Mouse (Mus musculus) MEL (cell line): ENCODE data around the gene Nek8. TPM values are rescaled to one million over a fixed set of nuclear protein-coding genes. Genes with fewer than 3 reads are reported as not detected.

Experiments
- DNase-seq: peaks from one replicate; pipeline ENCODE4 v3.0.0; 2011; ENCODE audit warnings: low read depth, low spot score
- H3K27ac ChIP-seq: 2 replicates; pipeline ENCODE4 v1.5.1; 2012; ENCODE audit warnings: low read depth, mild to moderate bottlenecking, control low read depth, low read length, moderate library complexity; ENCODE audit not compliant: control insufficient read depth
- H3K27me3 ChIP-seq, 2 experiments: fragments of 150-350 bp in 1 of 2; sonication (generic) in 1 of 2; 2 replicates each; pipeline ENCODE4 v1.6.1; 2012; ENCODE audit warnings: low read length in 2 of 2, mild to moderate bottlenecking in 2 of 2, improper control_type of control experiment in 1 of 2, moderate library complexity in 1 of 2; ENCODE audit not compliant: insufficient read depth in 2 of 2, control insufficient read depth in 1 of 2
- H3K36me3 ChIP-seq, 2 experiments: 2 replicates each; pipeline ENCODE4 v1.6.1; 2012 to 2014; ENCODE audit warnings: low read length in 2 of 2, improper control_type of control experiment in 1 of 2, inconsistent platforms in 1 of 2, mild to moderate bottlenecking in 1 of 2; ENCODE audit not compliant: insufficient read depth in 2 of 2, control insufficient read depth in 1 of 2
- H3K4me1 ChIP-seq, 2 experiments: fragments of 150-350 bp in 1 of 2; sonication (generic) in 1 of 2; 2 replicates each; pipeline ENCODE4 v1.6.1; 2012; ENCODE audit warnings: low read length in 2 of 2, improper control_type of control experiment in 1 of 2, mild to moderate bottlenecking in 1 of 2; ENCODE audit not compliant: insufficient read depth in 2 of 2, control insufficient read depth in 1 of 2
- H3K4me3 ChIP-seq, 2 experiments: fragments of 150-350 bp in 1 of 2; sonication (generic) in 1 of 2; 2 replicates each; pipeline ENCODE4 v1.5.1; 2012; ENCODE audit warnings: low read depth in 2 of 2, low read length in 2 of 2, mild to moderate bottlenecking in 2 of 2, moderate library complexity in 2 of 2, control low read depth in 1 of 2, improper control_type of control experiment in 1 of 2; ENCODE audit not compliant: control insufficient read depth in 1 of 2, insufficient read depth in 1 of 2
- H3K79me2 ChIP-seq: 2 replicates; pipeline ENCODE4 v1.6.1; 2012; ENCODE audit warnings: mild to moderate bottlenecking, low read length, moderate library complexity; ENCODE audit not compliant: control insufficient read depth, poor library complexity, insufficient read depth
- H3K9ac ChIP-seq: 2 replicates; pipeline ENCODE4 v1.6.1; 2012; ENCODE audit warnings: low read depth, mild to moderate bottlenecking, control low read depth, low read length, moderate library complexity; ENCODE audit not compliant: control insufficient read depth, poor library complexity, severe bottlenecking
- H3K9me3 ChIP-seq: fragments of 150-350 bp; sonication (generic); replicated peaks from 2 replicates; pipeline ENCODE4 v1.6.1; 2012; ENCODE audit warnings: mild to moderate bottlenecking, low read length, improper control_type of control experiment, moderate library complexity; ENCODE audit not compliant: insufficient read depth
- CHD1 ChIP-seq: IDR thresholded peaks from 2 replicates; pipeline ENCODE4 v1.6.1; 2012; ENCODE audit warnings: low read depth, mild to moderate bottlenecking, inconsistent platforms, low read length, improper control_type of control experiment
- E2F4 ChIP-seq: IDR thresholded peaks from 2 replicates; pipeline ENCODE4 v1.6.1; 2011; ENCODE audit warnings: low read depth, low read length, improper control_type of control experiment, borderline replicate concordance
- ELF1 ChIP-seq: IDR thresholded peaks from 2 replicates; pipeline ENCODE4 v1.6.1; 2014; ENCODE audit warnings: low read depth, mild to moderate bottlenecking, inconsistent platforms, low read length, improper control_type of control experiment, moderate library complexity
- ETS1 ChIP-seq: IDR thresholded peaks from 2 replicates; pipeline ENCODE4 v1.6.1; 2012; ENCODE audit warnings: low read depth, mild to moderate bottlenecking, inconsistent platforms, low read length, improper control_type of control experiment, moderate library complexity
- GABPA ChIP-seq: IDR thresholded peaks from 2 replicates; pipeline ENCODE4 v1.6.1; 2012; ENCODE audit warnings: low read depth, mild to moderate bottlenecking, inconsistent platforms, low read length, improper control_type of control experiment, moderate library complexity
- GATA1 ChIP-seq: IDR thresholded peaks from 2 replicates; pipeline ENCODE4 v1.6.1; 2011; ENCODE audit warnings: low read depth, low read length, improper control_type of control experiment
- HCFC1 ChIP-seq: IDR thresholded peaks from 2 replicates; pipeline ENCODE4 v1.6.1; 2012; ENCODE audit warnings: low read depth, mild to moderate bottlenecking, inconsistent platforms, low read length, improper control_type of control experiment, moderate library complexity
- JUND ChIP-seq: IDR thresholded peaks from 2 replicates; pipeline ENCODE4 v1.6.1; 2011; ENCODE audit warnings: low read depth, mild to moderate bottlenecking, improper control_type of control experiment, low read length
- KAT2A ChIP-seq: conservative IDR thresholded peaks from 2 replicates; pipeline ENCODE4 v1.6.1; 2012; ENCODE audit warnings: low read depth, low read length, improper control_type of control experiment, inconsistent platforms
- MAZ ChIP-seq: IDR thresholded peaks from 2 replicates; pipeline ENCODE4 v1.6.1; 2012; ENCODE audit warnings: low read depth, mild to moderate bottlenecking, inconsistent platforms, low read length, improper control_type of control experiment
- MEF2A ChIP-seq: IDR thresholded peaks from 2 replicates; pipeline ENCODE4 v1.6.1; 2014; ENCODE audit warnings: low read depth, mild to moderate bottlenecking, inconsistent platforms, low read length, improper control_type of control experiment; ENCODE audit not compliant: poor library complexity, insufficient replicate concordance, severe bottlenecking; ENCODE audit errors: extremely low read depth
- MXI1 ChIP-seq: IDR thresholded peaks from 2 replicates; pipeline ENCODE4 v1.6.1; 2011; ENCODE audit warnings: mild to moderate bottlenecking, low read depth, low read length, improper control_type of control experiment
- MYB ChIP-seq: IDR thresholded peaks from 2 replicates; pipeline ENCODE4 v1.6.1; 2011; ENCODE audit warnings: mild to moderate bottlenecking, low read depth, low read length, improper control_type of control experiment
- MYC ChIP-seq: IDR thresholded peaks from 2 replicates; pipeline ENCODE4 v1.6.1; 2011; ENCODE audit warnings: low read depth, mild to moderate bottlenecking, low read length, improper control_type of control experiment, moderate library complexity
- NRF1 ChIP-seq: IDR thresholded peaks from 2 replicates; pipeline ENCODE4 v1.6.1; 2014; ENCODE audit warnings: low read depth, mild to moderate bottlenecking, inconsistent platforms, low read length, improper control_type of control experiment, moderate library complexity; ENCODE audit not compliant: poor library complexity, insufficient read depth, severe bottlenecking
- POLR2A ChIP-seq, 2 experiments: IDR thresholded peaks; 2 replicates each; pipeline ENCODE4 v1.6.1; 2011 to 2012; ENCODE audit warnings: low read length in 2 of 2, mild to moderate bottlenecking in 2 of 2, control low read depth in 1 of 2, improper control_type of control experiment in 1 of 2, low read depth in 1 of 2, moderate library complexity in 1 of 2; ENCODE audit not compliant: control insufficient read depth in 1 of 2, insufficient read depth in 1 of 2, poor library complexity in 1 of 2
- RAD21 ChIP-seq: IDR thresholded peaks from 2 replicates; pipeline ENCODE4 v1.6.1; 2011; ENCODE audit warnings: mild to moderate bottlenecking, low read depth, low read length, improper control_type of control experiment
- RCOR1 ChIP-seq: IDR thresholded peaks from 2 replicates; pipeline ENCODE4 v1.6.1; 2012; ENCODE audit warnings: low read depth, mild to moderate bottlenecking, inconsistent platforms, low read length, improper control_type of control experiment
- SIN3A ChIP-seq: IDR thresholded peaks from 2 replicates; pipeline ENCODE4 v1.6.1; 2012; ENCODE audit warnings: low read length, improper control_type of control experiment, inconsistent platforms
- TAL1 ChIP-seq: IDR thresholded peaks from 2 replicates; pipeline ENCODE4 v1.6.1; 2012; ENCODE audit warnings: mild to moderate bottlenecking, inconsistent platforms, low read length, moderate library complexity, mixed read lengths
- TCF12 ChIP-seq: IDR thresholded peaks from 2 replicates; pipeline ENCODE4 v1.6.1; 2014; ENCODE audit warnings: low read depth, mild to moderate bottlenecking, inconsistent platforms, low read length, improper control_type of control experiment, moderate library complexity
- UBTF ChIP-seq: IDR thresholded peaks from 2 replicates; pipeline ENCODE4 v1.6.1; 2012; ENCODE audit warnings: low read depth, mild to moderate bottlenecking, inconsistent platforms, low read length, improper control_type of control experiment, moderate library complexity, borderline replicate concordance; ENCODE audit not compliant: insufficient read depth
- USF2 ChIP-seq, 2 experiments: IDR thresholded peaks; 2 replicates each; pipeline ENCODE4 v1.6.1; 2011 to 2012; ENCODE audit warnings: improper control_type of control experiment in 2 of 2, low read length in 2 of 2, borderline replicate concordance in 1 of 2, inconsistent platforms in 1 of 2, low read depth in 1 of 2, mild to moderate bottlenecking in 1 of 2; ENCODE audit not compliant: insufficient read depth in 1 of 2
- ZC3H11A ChIP-seq: IDR thresholded peaks from 2 replicates; pipeline ENCODE4 v1.6.1; 2012; ENCODE audit warnings: low read depth, mild to moderate bottlenecking, inconsistent platforms, low read length, improper control_type of control experiment
- ZKSCAN1 ChIP-seq: IDR thresholded peaks from 2 replicates; pipeline ENCODE4 v1.6.1; 2012; ENCODE audit warnings: low read depth, mild to moderate bottlenecking, inconsistent platforms, low read length, improper control_type of control experiment, moderate library complexity
- ZMIZ1 ChIP-seq: IDR thresholded peaks from 2 replicates; pipeline ENCODE4 v1.6.1; 2012; ENCODE audit warnings: low read depth, mild to moderate bottlenecking, inconsistent platforms, low read length, improper control_type of control experiment, moderate library complexity
- ZNF384 ChIP-seq: IDR thresholded peaks from 2 replicates; pipeline ENCODE4 v1.6.1; 2012; ENCODE audit warnings: low read depth, mild to moderate bottlenecking, inconsistent platforms, low read length, improper control_type of control experiment
- polyA plus RNA-seq, 2 experiments: library from polyadenylated mRNA; stranded (reverse) in 1 of 2; unstranded in 1 of 2; fragments of >175 nt in 1 of 2; fragments of >200 nt in 1 of 2; gene quantifications; 2 replicates each; pipeline versions ENCODE4 v1.2.1 to v1.2.4; 2012; ENCODE audit warnings: low replicate concordance in 2 of 2, low read depth in 1 of 2; ENCODE audit not compliant: insufficient read length in 2 of 2, insufficient read depth in 1 of 2, missing spikeins in 1 of 2
- total RNA-seq: library from RNA; depleted of rRNA; stranded (reverse); fragments of 300-350 nt; gene quantifications from 2 replicates; pipeline ENCODE4 v1.2.3, GENCODE M21; 2012

The Nek8 gene
- total and polyA plus RNA-seq, 3 experiments = 7.5 to 10.1 TPM; not detected in 1

GRCm38 (mm10) chr11:78209886-78210285 lies 33.4 kb upstream of the Nek8 start:
- H3K27ac ChIP-seq = no peak overlapping the region
- H3K79me2 ChIP-seq = no peaks in the 10 kb centered on the region
- DNase-seq = no peak
- no peak overlapping the region for H3K4me3 ChIP-seq
- no peaks in the 10 kb centered on the region for H3K9me3 ChIP-seq
- H3K9ac ChIP-seq = no peak overlapping the region
- H3K27me3 ChIP-seq = no peaks in the 10 kb centered on the region
- H3K4me1 ChIP-seq = no peaks in the 10 kb centered on the region
- TF ChIP-seq USF2 (IDR thresholded peaks at IDR 0.05; ENCODE audit: borderline replicate concordance in 1 of 2, insufficient read depth in 1 of 2, low read depth in 1 of 2, low read length in 2 of 2) (no peak), CHD1 (no peak), MAZ (no peak), ZKSCAN1 (no peak), NRF1 (no peak), UBTF (no peak), GATA1 (no peak), ETS1 (no peak), GABPA (no peak), ZMIZ1 (no peak), MXI1 (no peak), POLR2A (IDR thresholded peaks at IDR 0.05; ENCODE audit: control insufficient read depth in 1 of 2, insufficient read depth in 1 of 2, low read depth in 1 of 2, low read length in 2 of 2, poor library complexity in 1 of 2) (no peak), E2F4 (no peak), MYB (no peak), MYC (no peak)
- peaks cover 0 to 47% of the 10 kb centered on the region in 2 experiments; a peak in 2 of 4 replicates for H3K36me3 ChIP-seq

GRCm38 (mm10) chr11:78207190-78207589 lies 30.7 kb upstream of the Nek8 start:
- no peaks in the 10 kb centered on the region for H3K4me1 ChIP-seq
- TF ChIP-seq KAT2A (no peak), ELF1 (no peak), MEF2A (no peak), SIN3A (no peak), MYB (no peak), JUND (no peak), HCFC1 (no peak), RAD21 (no peak), MYC (no peak), POLR2A (IDR thresholded peaks at IDR 0.05; ENCODE audit: control insufficient read depth in 1 of 2, insufficient read depth in 1 of 2, low read depth in 1 of 2, low read length in 2 of 2, poor library complexity in 1 of 2) (no peak; a peak in 1 of 4 replicates), ZC3H11A (no peak), TAL1 (no peak), TCF12 (no peak), ZKSCAN1 (no peak), ZNF384 (no peak), CHD1 (no peak), RCOR1 (no peak)

More at GRCm38 (mm10) chr11:78207190-78207589, 30.7 kb upstream of the Nek8 start:
- Histone ChIP-seq H3K4me3 (no peak overlapping the region), H3K27me3 (no peaks in the 10 kb centered on the region), H3K27ac (no peak overlapping the region), H3K36me3 (peaks cover 0 to 32% of the 10 kb centered on the region in 2 experiments; a peak in 2 of 4 replicates), H3K9ac (no peak overlapping the region), H3K79me2 (no peaks in the 10 kb centered on the region), H3K9me3 (no peaks in the 10 kb centered on the region)
- DNase-seq = no peak
